Mouse (Mus musculus) heart, embryonic 11.5 days (tissue): ENCODE data around the gene Vmn1r88. TPM values are rescaled to one million over a fixed set of nuclear protein-coding genes. Genes with fewer than 3 reads are reported as not detected.
"Not testable (repeated sequence)": the region's sequence is repeated elsewhere in the genome, so short reads cannot be mapped to it uniquely, and the experiment has no call there.

Experiments
- ATAC-seq: fragments of 200-750 bp; cut with Nextera tagmentation; replicated peaks from 2 replicates; pipeline ENCODE4 v1.8.0; 2017; ENCODE audit warnings: moderate library complexity; ENCODE audit not compliant: insufficient number of reproducible peaks, low FRiP score, low TSS enrichment
- H3K27ac ChIP-seq: fragments of 300-500 bp; sonication (generic); 2 replicates; pipeline ENCODE4 v1.5.1; 2014; ENCODE audit warnings: mild to moderate bottlenecking, low read depth, low read length
- H3K27me3 ChIP-seq: fragments of 300-500 bp; sonication (generic); 2 replicates; pipeline ENCODE4 v1.6.1; 2014; ENCODE audit warnings: mild to moderate bottlenecking, low read length, mixed read lengths; ENCODE audit not compliant: control insufficient read depth, insufficient read depth
- H3K36me3 ChIP-seq: fragments of 300-500 bp; sonication (generic); 2 replicates; pipeline ENCODE4 v1.6.1; 2014; ENCODE audit warnings: mild to moderate bottlenecking, low read length, moderate library complexity, mixed read lengths; ENCODE audit not compliant: control insufficient read depth, insufficient read depth
- H3K4me1 ChIP-seq: fragments of 300-500 bp; sonication (generic); 2 replicates; pipeline ENCODE4 v1.6.1; 2014; ENCODE audit warnings: low read length; ENCODE audit not compliant: control insufficient read depth, insufficient read depth
- H3K4me2 ChIP-seq: fragments of 300-500 bp; sonication (generic); 2 replicates; pipeline ENCODE4 v1.6.1; 2014; ENCODE audit warnings: mild to moderate bottlenecking, moderate library complexity
- H3K4me3 ChIP-seq: fragments of 300-500 bp; sonication (generic); 2 replicates; pipeline ENCODE4 v1.5.1; 2014; ENCODE audit warnings: low read depth, low read length
- H3K9ac ChIP-seq: fragments of 300-500 bp; sonication (generic); 2 replicates; pipeline ENCODE4 v1.6.1; 2014; ENCODE audit warnings: mild to moderate bottlenecking, low read depth, low read length, moderate library complexity
- H3K9me3 ChIP-seq: fragments of 300-500 bp; sonication (generic); replicated peaks from 2 replicates; pipeline ENCODE4 v1.6.1; 2016; ENCODE audit warnings: low read length; ENCODE audit not compliant: control insufficient read depth
- WGBS: fragments of 180-500 bp; shearing (Covaris S2); extraction: QIAGEN DNeasy Blood & Tissue Kit; methylation state at CpG from one replicate; pipeline ENCODE4 v1.1.7; 2014; ENCODE audit not compliant: insufficient replicate concordance; 5-methylcytosine and 5-hydroxymethylcytosine counted together
- polyA plus RNA-seq: library from polyadenylated mRNA; unstranded; fragments of >200 nt; fragmentation: Nextera tagmentation; extraction: Ambion mirVana; gene quantifications from 2 replicates; pipeline ENCODE4 v1.2.1, GENCODE M21; 2014

Vmn1r88 gene
- polyA plus RNA-seq, result not detected in 2 replicates

GRCm38 (mm10) chr7:13159268-13159667 lies at the start of gene Vmn1r88:
Vmn1r88 (plus strand) TSS chr7:13159568.
- H3K27me3 ChIP-seq, result no peaks in the 10 kb centered on the region
- H3K4me1 ChIP-seq, result no peaks in the 10 kb centered on the region
- H3K27ac ChIP-seq, result no peak within 1 kb of the TSS
- H3K9me3 ChIP-seq, result no peaks in the 10 kb centered on the region
- H3K4me2 ChIP-seq, result no peak within 1 kb of the TSS
- H3K36me3 ChIP-seq, result no peaks in the 10 kb centered on the region
- no peak for ATAC-seq
- no peak within 1 kb of the TSS for H3K4me3 ChIP-seq
- H3K9ac ChIP-seq, result no peak within 1 kb of the TSS

- Histone ChIP-seq H3K27me3 (no peaks in the 10 kb centered on the region), H3K4me2 (no peak within 1 kb of the TSS)
- ATAC-seq, result no peak
These were observed 39.6 kb upstream of the Vmn1r88 start, which contains the start of gene Vmn1r86 for GRCm38 (mm10) chr7:13119817-13120216. Vmn1r86 (minus strand) TSS chr7:13119917.

GRCm38 (mm10) chr7:13123554-13124153 lies 35.7 kb upstream of the Vmn1r88 start:
- peak overlapping the region; percentile 22; the same call in 1 of the 2 replicates for H3K4me3 ChIP-seq
- peak; percentile 91 for ATAC-seq
- not testable (repeated sequence) for H3K4me1 ChIP-seq, H3K9ac ChIP-seq, H3K27ac ChIP-seq, H3K36me3 ChIP-seq, H3K27me3 ChIP-seq, H3K9me3 ChIP-seq
- WGBS, result 2% methylated on average over 13 of the region's 34 CpGs
- H3K4me2 ChIP-seq, result peak overlapping the region; percentile 45

More at GRCm38 (mm10) chr7:13119817-13120216, 39.6 kb upstream of the Vmn1r88 start, which contains the start of gene Vmn1r86:
- no peaks in the 10 kb centered on the region for H3K9me3 ChIP-seq
- H3K4me1 ChIP-seq, result no peaks in the 10 kb centered on the region
- H3K4me3 ChIP-seq, result no peak within 1 kb of the TSS
- H3K27ac ChIP-seq, result no peak within 1 kb of the TSS
- no peak within 1 kb of the TSS for H3K9ac ChIP-seq
- no peaks in the 10 kb centered on the region for H3K36me3 ChIP-seq

- ATAC-seq, result no peak
- Histone ChIP-seq H3K27me3 (no peaks in the 10 kb centered on the region), H3K27ac (no peak overlapping the region), H3K9ac (no peak overlapping the region), H3K4me1 (no peaks in the 10 kb centered on the region), H3K4me3 (no peak overlapping the region), H3K36me3 (no peaks in the 10 kb centered on the region), H3K9me3 (no peaks in the 10 kb centered on the region), H3K4me2 (no peak overlapping the region)
- 89% methylated on average over 2 of the region's 2 CpGs for WGBS
These were observed 27.5 kb upstream of the Vmn1r88 start for GRCm38 (mm10) chr7:13131856-13132255.

- Histone ChIP-seq H3K4me1 (no peaks in the 10 kb centered on the region), H3K27me3 (no peaks in the 10 kb centered on the region), H3K4me3 (no peak overlapping the region), H3K9me3 (no peaks in the 10 kb centered on the region), H3K27ac (no peak overlapping the region), H3K9ac (no peak overlapping the region), H3K4me2 (no peak overlapping the region), H3K36me3 (no peaks in the 10 kb centered on the region)
- no peak for ATAC-seq
These were observed 22.0 kb upstream of the Vmn1r88 start for GRCm38 (mm10) chr7:13137340-13137739.

GRCm38 (mm10) chr7:13140057-13140456 lies 19.3 kb upstream of the Vmn1r88 start, which contains the start of gene Vmn1r87:
Vmn1r87 (minus strand) TSS chr7:13140157.
- Histone ChIP-seq H3K4me3 (no peak within 1 kb of the TSS), H3K4me1 (no peaks in the 10 kb centered on the region), H3K4me2 (no peak within 1 kb of the TSS), H3K9me3 (no peaks in the 10 kb centered on the region), H3K9ac (no peak within 1 kb of the TSS), H3K27me3 (no peaks in the 10 kb centered on the region), H3K36me3 (no peaks in the 10 kb centered on the region), H3K27ac (no peak within 1 kb of the TSS)
- ATAC-seq, result no peak
- 71% methylated on average over 1 of the region's 1 CpGs for WGBS

GRCm38 (mm10) chr7:13212720-13213119 lies 53.4 kb downstream of the Vmn1r88 start, which contains the start of gene Vmn1r89:
Vmn1r89 (plus strand) TSS chr7:13213020.
- Histone ChIP-seq H3K4me1 (no peaks in the 10 kb centered on the region), H3K4me2 (no peak within 1 kb of the TSS), H3K9ac (no peak within 1 kb of the TSS), H3K9me3 (no peaks in the 10 kb centered on the region), H3K36me3 (no peaks in the 10 kb centered on the region), H3K27ac (no peak within 1 kb of the TSS), H3K27me3 (no peaks in the 10 kb centered on the region), H3K4me3 (no peak within 1 kb of the TSS)
- no peak for ATAC-seq

Other genes with a start within 250 kb of the Vmn1r88 start
- 659 and 704 TPM in 2 replicates for gene Rps5, start 237.3 kb upstream of the Vmn1r88 start, polyA plus RNA-seq
- gene Rnf225, start 232.2 kb upstream of the Vmn1r88 start, polyA plus RNA-seq, result 0.53 and 0.65 TPM in 2 replicates
- gene Zfp324, start 193.7 kb upstream of the Vmn1r88 start, polyA plus RNA-seq, result 6.8 and 7.1 TPM in 2 replicates
- gene Zfp446, start 181.7 kb upstream of the Vmn1r88 start, polyA plus RNA-seq, result 4.3 and 5.5 TPM in 2 replicates
- not detected in 2 replicates for gene Slc27a5, start 161.4 kb upstream of the Vmn1r88 start, polyA plus RNA-seq
- 252 and 256 TPM in 2 replicates for gene Trim28, start 160.5 kb upstream of the Vmn1r88 start, polyA plus RNA-seq
- gene Zbtb45, start 149.5 kb upstream of the Vmn1r88 start, polyA plus RNA-seq, result 13.6 and 16.0 TPM in 2 replicates
- 148 and 149 TPM in 2 replicates for gene Chmp2a, start 124.8 kb upstream of the Vmn1r88 start, polyA plus RNA-seq
- 172 and 174 TPM in 2 replicates for gene Ube2m, start 121.3 kb upstream of the Vmn1r88 start, polyA plus RNA-seq
- 1.5 and 1.7 TPM in 2 replicates for gene Mzf1, start 104.8 kb upstream of the Vmn1r88 start, polyA plus RNA-seq
- not detected in 2 replicates for gene Vmn1r85, start 64.4 kb upstream of the Vmn1r88 start, polyA plus RNA-seq
- gene Vmn1r86, start 39.7 kb upstream of the Vmn1r88 start, polyA plus RNA-seq, result not detected in 2 replicates
- not detected in 2 replicates for gene Vmn1r87, start 19.4 kb upstream of the Vmn1r88 start, polyA plus RNA-seq
- gene Vmn1r89, start 53.5 kb downstream of the Vmn1r88 start, polyA plus RNA-seq, result not detected in 2 replicates
- 84.6 and 95.3 TPM in 2 replicates for gene Lig1, start 117.7 kb downstream of the Vmn1r88 start, polyA plus RNA-seq
- gene Zswim9, start 119.2 kb downstream of the Vmn1r88 start, polyA plus RNA-seq, result 3.4 and 6.3 TPM in 2 replicates
- 0.73 and 1.4 TPM in 2 replicates for gene Pla2g4c, start 165.1 kb downstream of the Vmn1r88 start, polyA plus RNA-seq
- gene Cabp5, start 238.6 kb downstream of the Vmn1r88 start, polyA plus RNA-seq, result not detected in 2 replicates